In the genomic region with DNA sequence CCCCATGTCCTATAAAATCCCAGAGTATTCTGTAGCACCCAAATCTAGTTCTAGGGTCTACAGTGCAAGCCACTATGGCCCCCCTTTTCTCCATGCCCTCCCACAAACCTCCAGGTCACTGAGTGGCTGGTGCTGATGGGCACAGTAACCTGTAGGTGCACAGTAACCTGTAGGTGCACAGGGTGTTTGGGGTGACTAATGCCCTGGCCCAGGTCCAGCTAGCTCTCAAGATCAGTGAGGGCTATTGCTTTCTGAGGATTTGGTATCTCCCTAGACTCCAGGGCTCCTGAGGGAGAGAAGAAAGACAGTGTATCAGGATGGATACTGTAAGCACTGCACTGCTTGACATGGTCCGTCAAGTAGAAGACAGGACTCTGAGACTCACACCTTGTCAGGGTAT, we compare ENCODE assay signal across 9 mouse cellular contexts.
"Had no signal": no experiment of that assay in that cellular context is flagged by ENCODE, and none has a peak within 500 bp of the region (broad histone marks: within the 10 kb centered on the region; RNA-seq: fewer than 3 reads in every experiment).

No protein-coding gene starts in this region.

- DNase-seq: kidney, postnatal 25 days; layer of hippocampus, postnatal 36 days; liver, embryonic 13.5 days; lung, adult 2 months; lung, postnatal 14 days; lung, postnatal 4 days; midbrain, embryonic 14.5 days; thymus, adult 18-20 months; thymus, postnatal 36 days had no signal
